Mouse (Mus musculus): ENCODE measurements around the gene Atp6v0a2.
"Not testable (repeated sequence)": the region's sequence is repeated elsewhere in the genome, so short reads cannot be mapped to it uniquely, and the experiment has no call there.

GRCm38 (mm10) chr5:124635068-124635467 is 6.7 kb downstream of the Atp6v0a2 start:
- peak; percentile 37; the same call in 1 of the 2 replicates for TF ChIP-seq CTCF (IDR thresholded peaks at IDR 0.05; ENCODE audit: extremely low read depth, insufficient read length, insufficient replicate concordance, low read depth, low read length)
- not testable (repeated sequence) for TF ChIP-seq POLR2A (IDR thresholded peaks at IDR 0.05; ENCODE audit: low read depth, low read length)

All from small intestine, adult 2 months (tissue).